8 mouse cellular contexts compared by ENCODE assay signal in genomic region chr3:96500289-96500621, GRCm38 (mm10). TPM values are rescaled to one million over a fixed set of nuclear protein-coding genes. Genes with fewer than 3 reads are reported as not detected.
DNase-seq lines count a peak whose midpoint lies in the region; ATAC-seq and TF ChIP-seq lines count a peak whose summit lies in the region.

No protein-coding gene starts in this region.

- H3K36me3 ChIP-seq in forebrain, postnatal 0 days (ENCODE audit: insufficient read depth) = no peaks in the 10 kb centered on the region
- H3K36me3 ChIP-seq in lung, embryonic 16.5 days (ENCODE audit: control insufficient read depth, insufficient read depth, low read length) = no peaks in the 10 kb centered on the region
- H3K36me3 ChIP-seq in thymus, adult 2 months (ENCODE audit: control insufficient read depth, insufficient read depth, low read length) = no peaks in the 10 kb centered on the region

- no peak for TF ChIP-seq POLR2A in cerebellum, adult 2 months (IDR thresholded peaks at IDR 0.05; ENCODE audit: borderline replicate concordance, insufficient read depth, low read length)
- no peak for TF ChIP-seq POLR2A in thymus, adult 2 months (IDR thresholded peaks at IDR 0.05; ENCODE audit: control insufficient read depth, extremely low read depth, insufficient read depth, low read length, poor library complexity)

- H3K4me3 ChIP-seq in cerebellum, adult 2 months (replicated peaks; ENCODE audit: insufficient read depth, low read depth, low read length) = peak overlapping the region; percentile 83
- peak overlapping the region; percentile 72 for H3K4me3 ChIP-seq in forebrain, postnatal 0 days (ENCODE audit: low read depth, low read length)
- peak overlapping the region; percentile 57 for H3K4me3 ChIP-seq in lung, embryonic 16.5 days (ENCODE audit: low read length)
- H3K4me3 ChIP-seq in thymus, adult 2 months (ENCODE audit: control insufficient read depth, insufficient read depth, low read length) = peak overlapping the region; percentile 73

- no peak for TF ChIP-seq CTCF in cerebellum, adult 2 months (IDR thresholded peaks at IDR 0.05; ENCODE audit: borderline replicate concordance, insufficient read depth, low read depth, low read length)
- TF ChIP-seq CTCF in forebrain, postnatal 0 days (IDR thresholded peaks at IDR 0.05; ENCODE audit: low read depth) = no peak
- no peak for TF ChIP-seq CTCF in thymus, adult 2 months (IDR thresholded peaks at IDR 0.05; ENCODE audit: borderline replicate concordance, control insufficient read depth, extremely low read depth, insufficient read depth, low read length, poor library complexity)

- peak; percentile 94 for DNase-seq in MEL-GATA-1-ER (ENCODE audit: extremely low read depth, low read depth)
- peak; percentile 92 to 95 for DNase-seq in cerebellum, adult 2 months
- DNase-seq in forebrain, postnatal 0 days = peak; percentile 96
- DNase-seq in heart, postnatal 4 days = peak; percentile 96
- DNase-seq in layer of hippocampus, adult 9-11 months = peak; percentile 94
- peak; percentile 87 for DNase-seq in ovary, adult 18-20 months (ENCODE audit: low spot score)
- DNase-seq in thymus, adult 2 months = peak; percentile 85

- no peaks in the 10 kb centered on the region for H3K9me3 ChIP-seq in forebrain, postnatal 0 days (ENCODE audit: low read length)
- H3K9me3 ChIP-seq in lung, embryonic 16.5 days (ENCODE audit: control insufficient read depth, low read length) = no peaks in the 10 kb centered on the region

- peak; percentile 75 for ATAC-seq in forebrain, postnatal 0 days
- ATAC-seq in lung, embryonic 16.5 days (ENCODE audit: low read depth) = peak; percentile 81

- H3K27ac ChIP-seq in cerebellum, adult 2 months (ENCODE audit: insufficient read depth, low read length) = peak overlapping the region; percentile 70
- peak overlapping the region; percentile 85 for H3K27ac ChIP-seq in forebrain, postnatal 0 days (ENCODE audit: low read depth, low read length)
- peak overlapping the region; percentile 78 for H3K27ac ChIP-seq in lung, embryonic 16.5 days (ENCODE audit: low read length)
- peak overlapping the region; percentile 96 for H3K27ac ChIP-seq in thymus, adult 2 months (ENCODE audit: control insufficient read depth, insufficient read depth, low read length)

- under 1% methylated on average over 17 of the region's 17 CpGs for WGBS in cerebellum, adult 2 months
- WGBS in forebrain, postnatal 0 days = under 1% methylated on average over 17 of the region's 17 CpGs
- WGBS in lung, embryonic 16.5 days = under 1% methylated on average over 17 of the region's 17 CpGs
- WGBS in thymus, adult 2 months = under 1% methylated on average over 17 of the region's 17 CpGs

- peak overlapping the region; percentile 98 for H3K4me2 ChIP-seq in forebrain, postnatal 0 days (ENCODE audit: low read depth)
- H3K4me2 ChIP-seq in lung, embryonic 16.5 days (ENCODE audit: low read depth, low read length) = peak overlapping the region; percentile 57

- H3K9ac ChIP-seq in forebrain, postnatal 0 days = peak overlapping the region; percentile 65
- peak overlapping the region; percentile 79 for H3K9ac ChIP-seq in lung, embryonic 16.5 days (ENCODE audit: low read length)

- no peaks in the 10 kb centered on the region for H3K4me1 ChIP-seq in cerebellum, adult 2 months (ENCODE audit: control insufficient read depth, insufficient read depth, low read length)
- H3K4me1 ChIP-seq in forebrain, postnatal 0 days (ENCODE audit: insufficient read depth) = no peaks in the 10 kb centered on the region
- H3K4me1 ChIP-seq in lung, embryonic 16.5 days (replicated peaks; ENCODE audit: control insufficient read depth, insufficient read depth, low read length) = peaks cover 5% of the 10 kb centered on the region; the same call in 1 of the 2 replicates
- peaks cover 4% of the 10 kb centered on the region for H3K4me1 ChIP-seq in thymus, adult 2 months (replicated peaks; ENCODE audit: control insufficient read depth, insufficient read depth, low read length)

- no peaks in the 10 kb centered on the region for H3K27me3 ChIP-seq in cerebellum, adult 2 months (ENCODE audit: control insufficient read depth, insufficient read depth, low read length)
- no peaks in the 10 kb centered on the region for H3K27me3 ChIP-seq in forebrain, postnatal 0 days (ENCODE audit: insufficient read depth, low read length)
- no peaks in the 10 kb centered on the region for H3K27me3 ChIP-seq in lung, embryonic 16.5 days (ENCODE audit: control insufficient read depth, insufficient read depth, low read depth, low read length)
- no peaks in the 10 kb centered on the region for H3K27me3 ChIP-seq in thymus, adult 2 months (ENCODE audit: control insufficient read depth, insufficient read depth, low read length)

RNA-seq across cellular contexts. Expression of gene Hfe2, which starts 24.7 kb away (rescaled TPM):
- 0.21 and 0.41 TPM in 2 replicates for polyA plus RNA-seq in cerebellum, adult 2 months (2012; rRNA removed)
- 0.54 and 1.6 TPM in 2 replicates for total RNA-seq in forebrain, postnatal 0 days (2014; rRNA removed)
- polyA plus RNA-seq in forebrain, postnatal 0 days (2015; fragmentation: Nextera tagmentation; extraction: Ambion mirVana) = 0.82 and 1.4 TPM in 2 replicates
- 10 to 100 TPM; 95.6 to 97.0 TPM for total RNA-seq in heart, postnatal 4 days (2021)
- 0.57 and 1.1 TPM in 2 replicates for polyA plus RNA-seq in lung, embryonic 16.5 days (2015; fragmentation: Nextera tagmentation; extraction: Ambion mirVana)
- polyA plus RNA-seq in thymus, adult 2 months (2012; rRNA removed) = 1.3 and 10.4 TPM in 2 replicates

RNA-seq across cellular contexts. Expression of gene BC107364, which starts 48.1 kb away (rescaled TPM):
- not detected in 2 replicates for polyA plus RNA-seq in cerebellum, adult 2 months (2012; rRNA removed)
- total RNA-seq in forebrain, postnatal 0 days (2014; rRNA removed) = not detected in 2 replicates
- not detected in 2 replicates for polyA plus RNA-seq in forebrain, postnatal 0 days (2015; fragmentation: Nextera tagmentation; extraction: Ambion mirVana)
- under 1 TPM in 1 of 2 experiments, not detected in 1; 0.50 TPM for total RNA-seq in heart, postnatal 4 days (2021)
- polyA plus RNA-seq in lung, embryonic 16.5 days (2015; fragmentation: Nextera tagmentation; extraction: Ambion mirVana) = 0.30 and 0.34 TPM in 2 replicates
- 0.09 and 0.32 TPM in 2 replicates for polyA plus RNA-seq in thymus, adult 2 months (2012; rRNA removed)

RNA-seq across cellular contexts. Expression of gene Txnip, which starts 57.5 kb away (rescaled TPM):
- polyA plus RNA-seq in cerebellum, adult 2 months (2012; rRNA removed) = 15.2 and 21.9 TPM in 2 replicates
- total RNA-seq in forebrain, postnatal 0 days (2014; rRNA removed) = 122 and 176 TPM in 2 replicates
- 116 and 135 TPM in 2 replicates for polyA plus RNA-seq in forebrain, postnatal 0 days (2015; fragmentation: Nextera tagmentation; extraction: Ambion mirVana)
- total RNA-seq in heart, postnatal 4 days (2021) = 100 to 1,000 TPM; 286 to 331 TPM
- 184 and 197 TPM in 2 replicates for polyA plus RNA-seq in lung, embryonic 16.5 days (2015; fragmentation: Nextera tagmentation; extraction: Ambion mirVana)
- 587 and 719 TPM in 2 replicates for polyA plus RNA-seq in thymus, adult 2 months (2012; rRNA removed)

Comparison
In these comparisons a context has a peak if more than half of its experiments do, and no peak if none do; other contexts are left out.
1. Peak in every context shown above with its lines: DNase-seq, ATAC-seq, H3K4me3 ChIP-seq and H3K27ac ChIP-seq.